7 mouse cellular contexts compared by ENCODE assay signal in the genomic region with DNA sequence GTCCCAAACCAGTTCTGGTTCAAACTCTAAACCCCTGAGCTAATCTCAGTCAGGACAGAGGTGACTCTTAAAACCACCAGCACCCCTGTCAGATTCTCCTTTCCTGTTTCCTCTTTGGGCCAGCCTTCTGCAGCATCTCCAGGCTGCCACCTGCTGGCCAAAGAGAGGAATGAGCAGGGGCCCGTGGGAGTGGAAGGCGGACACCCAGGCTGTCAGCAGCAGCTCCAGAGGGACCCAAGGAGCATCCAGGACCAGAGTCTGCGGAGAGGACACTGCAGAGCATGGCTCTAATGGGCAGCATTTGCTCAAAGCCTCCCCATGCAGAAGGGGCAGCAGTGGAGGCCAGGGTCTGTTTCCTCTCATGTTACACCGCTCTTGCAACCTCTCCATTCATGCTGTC.
DNase-seq lines count a peak whose midpoint lies in the region; ATAC-seq lines count a peak whose summit lies in the region.

No protein-coding gene starts in this region.

- no peaks in the 10 kb centered on the region for H3K36me3 ChIP-seq in forebrain, embryonic 13.5 days (ENCODE audit: poor library complexity, severe bottlenecking)
- H3K36me3 ChIP-seq in midbrain, embryonic 14.5 days (ENCODE audit: control insufficient read depth, insufficient read depth, low read length): no peaks in the 10 kb centered on the region

- no peaks in the 10 kb centered on the region for H3K9me3 ChIP-seq in forebrain, embryonic 13.5 days (replicated peaks)
- H3K9me3 ChIP-seq in midbrain, embryonic 14.5 days (ENCODE audit: control insufficient read depth, low read length): no peaks in the 10 kb centered on the region

- H3K4me2 ChIP-seq in forebrain, embryonic 13.5 days: no peak overlapping the region
- H3K4me2 ChIP-seq in midbrain, embryonic 14.5 days (ENCODE audit: low read length): no peak overlapping the region

- peak; percentile 75 for DNase-seq in R1 (ENCODE audit: low read depth, low spot score)
- DNase-seq in c-Kit-positive CD71-positive TER-119-negative erythroid progenitor cells, embryonic 14.5 days (ENCODE audit: low read depth): peak; percentile 9
- peak; percentile 38 to 43 for DNase-seq in left cerebral cortex, adult 8-10 months (ENCODE audit: low spot score in 2 of 2)
- DNase-seq in midbrain, embryonic 14.5 days: peak; percentile 83
- DNase-seq in spleen, postnatal 36 days (ENCODE audit: low spot score in 2 of 2): peak; percentile 19 to 29

- WGBS in forebrain, embryonic 13.5 days: 33% methylated on average over 4 of the region's 4 CpGs
- WGBS in midbrain, embryonic 14.5 days: 30% methylated on average over 4 of the region's 4 CpGs

- peaks cover 98% of the 10 kb centered on the region for H3K27me3 ChIP-seq in forebrain, embryonic 13.5 days
- H3K27me3 ChIP-seq in midbrain, embryonic 14.5 days (ENCODE audit: control insufficient read depth, insufficient read depth, low read length): peaks cover 61% of the 10 kb centered on the region

- H3K9ac ChIP-seq in forebrain, embryonic 13.5 days: no peak overlapping the region
- no peak overlapping the region for H3K9ac ChIP-seq in midbrain, embryonic 14.5 days (replicated peaks; ENCODE audit: low read length)

- peaks cover 21% of the 10 kb centered on the region for H3K4me1 ChIP-seq in forebrain, embryonic 13.5 days
- peaks cover 19% of the 10 kb centered on the region; the same call in 1 of the 2 replicates for H3K4me1 ChIP-seq in midbrain, embryonic 14.5 days (ENCODE audit: control insufficient read depth, insufficient read depth, low read length)

- H3K4me3 ChIP-seq in forebrain, embryonic 13.5 days: no peak overlapping the region
- H3K4me3 ChIP-seq in midbrain, embryonic 14.5 days (replicated peaks; ENCODE audit: low read depth, low read length): no peak overlapping the region

- no peak overlapping the region for H3K27ac ChIP-seq in forebrain, embryonic 13.5 days
- no peak overlapping the region for H3K27ac ChIP-seq in midbrain, embryonic 14.5 days (replicated peaks; ENCODE audit: low read depth, low read length)

- 0 out of 2 replicates have a peak, but pooled peaks have one; percentile 25 for ATAC-seq in forebrain, embryonic 13.5 days
- ATAC-seq in hematopoietic stem cell, adult 5-6 weeks (replicated peaks in 1 of 2; ENCODE audit: insufficient read depth in 1 of 2, low FRiP score in 2 of 2, low TSS enrichment in 1 of 2, low read depth in 1 of 2, poor library complexity in 2 of 2, severe bottlenecking in 2 of 2): peak; percentile 83 to 90
- ATAC-seq in midbrain, embryonic 14.5 days (ENCODE audit: low FRiP score, low TSS enrichment): no peak

Comparison
In these comparisons a context has a peak if more than half of its experiments do, and no peak if none do; other contexts are left out.
1. DNase-seq: peak in every context shown above with its lines; median percentile 83 in midbrain, embryonic 14.5 days; 75 in R1; 40 in left cerebral cortex, adult 8-10 months; 24 in spleen, postnatal 36 days; 9 in c-Kit-positive CD71-positive TER-119-negative erythroid progenitor cells, embryonic 14.5 days.